In the genomic region with DNA sequence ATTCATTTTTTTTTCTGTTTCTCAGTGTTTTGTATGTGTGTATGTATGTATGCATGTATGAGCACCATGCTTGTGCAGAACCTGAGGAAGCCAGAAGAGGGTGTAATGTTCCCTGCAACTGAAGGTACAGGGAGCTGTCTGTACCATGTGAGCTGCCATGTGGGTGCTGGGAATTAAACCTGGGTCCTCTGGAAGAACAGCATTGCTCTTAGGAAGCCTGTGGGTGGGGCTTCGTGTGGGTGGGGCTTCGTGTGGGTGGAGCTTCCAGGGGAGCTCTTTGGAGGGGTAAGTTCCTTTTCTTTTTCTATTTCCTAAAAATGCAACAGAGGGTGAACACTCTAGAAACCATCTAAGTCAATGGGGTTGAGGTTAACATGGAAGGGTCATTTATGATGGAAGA, we compare ENCODE assay signal across 32 mouse cellular contexts.
"Had no signal": no experiment of that assay in that cellular context is flagged by ENCODE, and none has a peak within 500 bp of the region (broad histone marks: within the 10 kb centered on the region; RNA-seq: fewer than 3 reads in every experiment).

No protein-coding gene starts in this region.

- H3K9me3 ChIP-seq: limb, embryonic 10.5 days; limb, embryonic 13.5 days; limb, embryonic 15.5 days; liver, embryonic 12.5 days; liver, embryonic 13.5 days; liver, embryonic 15.5 days; lung, embryonic 15.5 days; megakaryocyte, embryonic 14.5 days; midbrain, embryonic 12.5 days; midbrain, embryonic 13.5 days; midbrain, embryonic 15.5 days; neural tube, embryonic 12.5 days; neural tube, embryonic 13.5 days had no signal

- DNase-seq: left cerebral cortex, postnatal 4 days; liver; liver, embryonic 13.5 days; liver, postnatal 0 days; lung, adult 18-20 months; lung, adult 2 months; lung, embryonic 14.5 days; lung, postnatal 10 days; lung, postnatal 14 days; lung, postnatal 36 days; lung, postnatal 4 days; midbrain, embryonic 14.5 days had no signal

- H3K27me3 ChIP-seq: limb, embryonic 12.5 days; limb, embryonic 13.5 days; limb, embryonic 15.5 days; liver, embryonic 12.5 days; liver, embryonic 13.5 days; liver, embryonic 15.5 days; lung, embryonic 15.5 days; megakaryocyte, embryonic 14.5 days; midbrain, embryonic 12.5 days; midbrain, embryonic 13.5 days; midbrain, embryonic 15.5 days; neural tube, embryonic 12.5 days; neural tube, embryonic 13.5 days had no signal

- H3K4me1 ChIP-seq: liver, embryonic 12.5 days; liver, embryonic 13.5 days; lung, embryonic 15.5 days had no signal

- H3K4me2 ChIP-seq: limb, embryonic 12.5 days; limb, embryonic 13.5 days; limb, embryonic 15.5 days; liver, embryonic 11.5 days; liver, embryonic 12.5 days; liver, embryonic 13.5 days; liver, embryonic 15.5 days; lung, embryonic 14.5 days; lung, embryonic 15.5 days; midbrain, embryonic 12.5 days; midbrain, embryonic 13.5 days; midbrain, embryonic 15.5 days; neural tube, embryonic 12.5 days; neural tube, embryonic 13.5 days had no signal

- ATAC-seq: liver, embryonic 12.5 days; liver, postnatal 0 days; lung, postnatal 0 days; midbrain, embryonic 13.5 days; midbrain, embryonic 15.5 days; midbrain, embryonic 16.5 days had no signal

- H3K9ac ChIP-seq: limb, embryonic 12.5 days; limb, embryonic 13.5 days; limb, embryonic 15.5 days; liver, embryonic 12.5 days; liver, embryonic 13.5 days; liver, embryonic 14.5 days; liver, embryonic 15.5 days; liver, postnatal 0 days; lung, embryonic 14.5 days; lung, embryonic 15.5 days; midbrain, embryonic 12.5 days; midbrain, embryonic 13.5 days; midbrain, embryonic 15.5 days; neural tube, embryonic 12.5 days; neural tube, embryonic 13.5 days had no signal

- H3K27ac ChIP-seq: left cerebral cortex, adult 2 months; limb, embryonic 10.5 days; limb, embryonic 12.5 days; limb, embryonic 13.5 days; limb, embryonic 15.5 days; liver, embryonic 12.5 days; liver, embryonic 13.5 days; liver, embryonic 14.5 days; liver, embryonic 15.5 days; lung, embryonic 15.5 days; macrophage; midbrain, embryonic 12.5 days; midbrain, embryonic 13.5 days; midbrain, embryonic 15.5 days; neural tube, embryonic 12.5 days; neural tube, embryonic 13.5 days had no signal

- H3K4me3 ChIP-seq: left cerebral cortex, adult 2 months; limb, embryonic 10.5 days; limb, embryonic 12.5 days; limb, embryonic 13.5 days; limb, embryonic 15.5 days; liver, embryonic 12.5 days; liver, embryonic 13.5 days; liver, embryonic 15.5 days; lung, embryonic 15.5 days; megakaryocyte, embryonic 14.5 days; midbrain, embryonic 12.5 days; midbrain, embryonic 13.5 days; midbrain, embryonic 15.5 days; myocyte; neural tube, embryonic 12.5 days; neural tube, embryonic 13.5 days had no signal

- H3K36me3 ChIP-seq: limb, embryonic 10.5 days; limb, embryonic 12.5 days; limb, embryonic 13.5 days; limb, embryonic 15.5 days; liver, embryonic 12.5 days; liver, embryonic 13.5 days; liver, embryonic 15.5 days; lung, embryonic 15.5 days; midbrain, embryonic 12.5 days; midbrain, embryonic 13.5 days; midbrain, embryonic 15.5 days; neural tube, embryonic 12.5 days; neural tube, embryonic 13.5 days had no signal
